Mouse (Mus musculus) ovary, postnatal 10 days (tissue): ENCODE data around the gene Gm21440.
"Not testable (repeated sequence)": the region's sequence is repeated elsewhere in the genome, so short reads cannot be mapped to it uniquely, and the experiment has no call there.

Experiments used
- DNase-seq: peaks from one replicate; pipeline ENCODE4 v3.0.0; 2022; ENCODE audit warnings: low spot score

Gm21440 gene

GRCm38 (mm10) chrY:13252091-13252490 is at the start of gene Gm21440, which contains the start of gene Gm21454:
Gene Gm21440 (plus strand): TSS chrY:13252391.
Gene Gm21454 (plus strand): TSS chrY:13252442.
- DNase-seq, result not testable (repeated sequence)

DNA sequence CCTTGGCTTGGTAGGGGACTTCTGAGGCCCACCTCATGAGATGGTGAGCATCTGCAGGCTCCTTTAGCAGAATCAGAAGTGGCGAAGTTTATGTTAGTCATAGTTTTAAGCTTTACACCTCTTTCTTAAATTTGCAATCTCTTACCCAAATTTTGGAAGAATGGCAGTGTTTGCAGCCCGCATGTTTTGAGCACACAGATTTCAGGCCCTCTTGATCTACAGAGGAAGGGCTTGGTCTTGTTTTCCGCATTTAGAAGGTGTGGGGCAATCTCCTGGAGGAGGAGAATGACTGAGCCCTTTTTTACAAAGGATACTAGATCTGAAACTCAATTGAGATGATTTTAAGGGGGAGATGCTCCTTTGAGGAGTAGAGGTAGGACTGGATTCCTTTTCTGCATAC is 28.4 kb upstream of the Gm21440 start, which contains the start of gene Gm21828:
TSS of gene Gm21828 (minus strand) at position 101 of the 400 bp plus-strand sequence.
- DNase-seq, result not testable (repeated sequence)
